Mouse (Mus musculus): ENCODE measurements around the gene Zbtb20.

Gene Zbtb20

GRCm38 (mm10) chr16:43663978-43664579 is 788.4 kb downstream of the Zbtb20 start, which contains the start of gene Tigit:
Tigit (minus strand) TSS chr16:43664146.
- no peak for DNase-seq

GRCm38 (mm10) chr16:43664861-43665260 is 789.2 kb downstream of the Zbtb20 start:
- DNase-seq, result no peak

- DNase-seq, result no peak
Observed at GRCm38 (mm10) chr16:43668294-43668693, 792.6 kb downstream of the Zbtb20 start.

GRCm38 (mm10) chr16:43671972-43672371 is 796.3 kb downstream of the Zbtb20 start:
- DNase-seq, result no peak

- no peak for DNase-seq
Observed at GRCm38 (mm10) chr16:43672697-43673096, 797.0 kb downstream of the Zbtb20 start.

- DNase-seq, result no peak
Observed at GRCm38 (mm10) chr16:43674400-43674799, 798.7 kb downstream of the Zbtb20 start.

- no peak for DNase-seq
Observed at GRCm38 (mm10) chr16:43687968-43688367, 812.3 kb downstream of the Zbtb20 start.

- no peak for DNase-seq
Observed at GRCm38 (mm10) chr16:43690211-43690690, 814.6 kb downstream of the Zbtb20 start.

- DNase-seq, result no peak
Observed at GRCm38 (mm10) chr16:43690912-43691311, 815.2 kb downstream of the Zbtb20 start.

- no peak for DNase-seq
Observed at GRCm38 (mm10) chr16:43691741-43692140, 816.1 kb downstream of the Zbtb20 start.
